Mouse (Mus musculus) small intestine, adult 2 months (tissue): ENCODE results near the gene Tmem189.

Experiments used
- CTCF ChIP-seq: fragments of 200-500 bp; IDR thresholded peaks from 2 replicates; pipeline ENCODE4 v1.5.1; 2012; ENCODE audit warnings: low read depth, mild to moderate bottlenecking, control low read depth, inconsistent platforms, low read length, moderate library complexity, mixed read lengths; ENCODE audit not compliant: insufficient replicate concordance, insufficient read length; ENCODE audit errors: extremely low read depth
- POLR2A ChIP-seq: fragments of 200-500 bp; IDR thresholded peaks from 2 replicates; pipeline ENCODE4 v1.6.1; 2012; ENCODE audit warnings: low read depth, mild to moderate bottlenecking, control low read depth, inconsistent platforms, low read length, moderate library complexity

- TF ChIP-seq CTCF: no peak
- no peak for TF ChIP-seq POLR2A
Observed at GRCm38 (mm10) chr2:167721159-167721882, 31.7 kb upstream of the Tmem189 start.
